Mouse (Mus musculus): ENCODE results near the gene Ctdspl. TPM values are rescaled to one million over a fixed set of nuclear protein-coding genes. Genes with fewer than 3 reads are reported as not detected.

The Ctdspl gene
- polyA plus RNA-seq, 1 experiment from 2014 or later, result 5.6 TPM

- Histone ChIP-seq H3K4me2 (replicated peaks) (no peak overlapping the region), H3K36me3 (no peaks in the 10 kb centered on the region), H3K9ac (replicated peaks) (no peak overlapping the region), H3K27me3 (no peaks in the 10 kb centered on the region), H3K27ac (replicated peaks) (no peak overlapping the region), H3K4me3 (no peak overlapping the region), H3K4me1 (0 out of 2 replicates have a peak, but pooled peaks cover 2% of the 10 kb centered on the region), H3K9me3 (no peaks in the 10 kb centered on the region)
- ATAC-seq (replicated peaks), result no peak
- 80% methylated on average over 4 of the region's 4 CpGs for WGBS
These were observed 138.0 kb downstream of the Ctdspl start for GRCm38 (mm10) chr9:119064296-119064695.

- no peak overlapping the region for H3K4me2 ChIP-seq (replicated peaks)
- no peak overlapping the region for H3K4me3 ChIP-seq
- H3K9ac ChIP-seq (replicated peaks), result no peak overlapping the region
- no peaks in the 10 kb centered on the region for H3K27me3 ChIP-seq
- 1% methylated on average over 6 of the region's 6 CpGs for WGBS
- ATAC-seq (replicated peaks), result peak; percentile 73
- H3K27ac ChIP-seq (replicated peaks), result no peak overlapping the region
- no peaks in the 10 kb centered on the region; the same call in 1 of the 2 replicates for H3K36me3 ChIP-seq
- H3K4me1 ChIP-seq, result 0 out of 2 replicates have a peak, but pooled peaks cover 2% of the 10 kb centered on the region
- no peaks in the 10 kb centered on the region for H3K9me3 ChIP-seq
These were observed 141.3 kb downstream of the Ctdspl start for GRCm38 (mm10) chr9:119067601-119068000.

GRCm38 (mm10) chr9:119068266-119068665, 142.0 kb downstream of the Ctdspl start:
- H3K36me3 ChIP-seq, result no peaks in the 10 kb centered on the region; the same call in 1 of the 2 replicates
- no peaks in the 10 kb centered on the region for H3K27me3 ChIP-seq
- H3K9me3 ChIP-seq, result no peaks in the 10 kb centered on the region
- 88% methylated on average over 11 of the region's 11 CpGs for WGBS
- H3K4me1 ChIP-seq, result no peaks in the 10 kb centered on the region
- ATAC-seq (replicated peaks), result 0 out of 2 replicates have a peak, but pooled peaks have one; percentile 26
- no peak overlapping the region for H3K9ac ChIP-seq (replicated peaks)
- no peak overlapping the region for H3K27ac ChIP-seq (replicated peaks)
- H3K4me3 ChIP-seq, result no peak overlapping the region
- H3K4me2 ChIP-seq (replicated peaks), result no peak overlapping the region

DNA sequence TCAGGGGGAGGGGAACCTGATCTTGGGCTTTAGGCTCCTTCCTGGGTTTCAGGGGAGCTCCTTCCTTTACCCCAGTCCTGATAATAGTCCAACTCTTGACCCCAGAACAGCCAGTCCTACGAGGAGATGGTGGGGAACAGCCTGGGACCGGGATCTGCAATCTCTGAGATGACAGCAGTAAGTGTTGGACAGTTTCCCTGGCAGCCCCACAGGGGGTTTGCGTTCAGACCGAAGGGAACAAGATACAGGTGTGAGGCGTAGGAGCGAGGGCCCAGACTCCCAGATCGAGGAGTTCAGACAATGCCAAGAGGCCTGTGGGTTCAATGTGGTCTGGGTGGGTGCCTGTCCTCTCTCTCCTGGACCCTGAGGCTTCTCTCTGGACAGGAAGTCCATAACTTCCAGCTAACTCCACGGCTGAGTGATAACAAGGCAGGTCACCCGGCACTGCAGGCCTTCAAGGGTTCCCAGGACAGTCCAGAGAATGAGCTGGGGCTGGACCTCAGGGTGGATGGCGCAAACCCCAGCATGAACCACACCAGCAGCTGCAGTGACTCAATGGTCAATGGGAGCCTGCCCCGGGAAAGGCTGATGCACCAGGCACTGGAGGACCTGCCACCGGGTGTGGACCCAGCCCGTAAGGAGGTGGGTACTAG, 144.0 kb downstream of the Ctdspl start:
- Histone ChIP-seq H3K4me1 (no peaks in the 10 kb centered on the region), H3K9me3 (no peaks in the 10 kb centered on the region), H3K9ac (replicated peaks) (no peak overlapping the region), H3K36me3 (no peaks in the 10 kb centered on the region; the same call in 1 of the 2 replicates), H3K27ac (replicated peaks) (no peak overlapping the region), H3K27me3 (no peaks in the 10 kb centered on the region), H3K4me3 (no peak overlapping the region), H3K4me2 (replicated peaks) (no peak overlapping the region)
- no peak for ATAC-seq (replicated peaks)
- WGBS, result 88% methylated on average over 13 of the region's 13 CpGs

GRCm38 (mm10) chr9:119071786-119072185, 145.5 kb downstream of the Ctdspl start:
- Histone ChIP-seq H3K4me2 (replicated peaks) (no peak overlapping the region), H3K36me3 (no peaks in the 10 kb centered on the region; the same call in 1 of the 2 replicates), H3K4me1 (no peaks in the 10 kb centered on the region), H3K9ac (replicated peaks) (no peak overlapping the region), H3K9me3 (no peaks in the 10 kb centered on the region), H3K27me3 (no peaks in the 10 kb centered on the region), H3K4me3 (no peak overlapping the region), H3K27ac (replicated peaks) (no peak overlapping the region)
- 90% methylated on average over 9 of the region's 9 CpGs for WGBS
- no peak for ATAC-seq (replicated peaks)

DNA sequence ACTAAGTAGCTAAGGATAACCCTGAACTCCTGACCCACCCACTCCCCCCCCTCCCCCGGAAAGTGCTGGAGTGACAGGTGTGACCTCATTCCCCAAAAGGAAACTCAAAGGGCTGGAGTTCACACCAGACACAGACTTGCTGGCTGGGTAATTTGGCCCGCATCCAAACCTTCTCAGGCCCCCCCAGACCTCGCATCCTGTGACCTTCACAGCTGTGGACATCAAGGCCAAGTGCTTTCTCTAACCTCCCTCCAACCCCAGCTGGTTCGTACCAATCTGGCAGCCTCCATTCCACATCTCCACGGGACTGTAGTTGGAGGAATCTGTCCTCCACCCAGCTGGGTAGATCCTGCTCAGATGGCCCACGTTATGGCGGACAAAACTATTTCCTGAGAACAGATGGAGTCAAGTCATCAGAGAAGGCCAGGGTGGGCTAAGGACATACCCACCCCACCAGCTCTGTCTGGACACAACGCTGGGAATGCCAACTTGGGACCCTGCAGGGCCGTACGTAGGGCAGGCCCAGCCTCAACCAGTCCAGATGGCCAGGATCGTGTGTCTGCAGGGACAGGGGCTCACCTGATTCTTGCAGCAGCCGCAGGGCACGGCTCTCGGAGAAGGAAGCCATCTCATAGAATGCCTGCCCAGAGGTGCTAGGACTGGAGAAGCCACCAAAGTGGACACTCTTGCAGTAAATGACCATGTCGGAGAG, 147.1 kb downstream of the Ctdspl start:
- no peaks in the 10 kb centered on the region for H3K27me3 ChIP-seq
- WGBS, result 85% methylated on average over 15 of the region's 15 CpGs
- no peak for ATAC-seq (replicated peaks)
- H3K4me1 ChIP-seq, result no peaks in the 10 kb centered on the region
- H3K4me3 ChIP-seq, result no peak overlapping the region
- no peak overlapping the region for H3K27ac ChIP-seq (replicated peaks)
- no peak overlapping the region for H3K9ac ChIP-seq (replicated peaks)
- no peak overlapping the region for H3K4me2 ChIP-seq (replicated peaks)
- H3K36me3 ChIP-seq, result no peaks in the 10 kb centered on the region; the same call in 1 of the 2 replicates
- no peaks in the 10 kb centered on the region for H3K9me3 ChIP-seq

DNA sequence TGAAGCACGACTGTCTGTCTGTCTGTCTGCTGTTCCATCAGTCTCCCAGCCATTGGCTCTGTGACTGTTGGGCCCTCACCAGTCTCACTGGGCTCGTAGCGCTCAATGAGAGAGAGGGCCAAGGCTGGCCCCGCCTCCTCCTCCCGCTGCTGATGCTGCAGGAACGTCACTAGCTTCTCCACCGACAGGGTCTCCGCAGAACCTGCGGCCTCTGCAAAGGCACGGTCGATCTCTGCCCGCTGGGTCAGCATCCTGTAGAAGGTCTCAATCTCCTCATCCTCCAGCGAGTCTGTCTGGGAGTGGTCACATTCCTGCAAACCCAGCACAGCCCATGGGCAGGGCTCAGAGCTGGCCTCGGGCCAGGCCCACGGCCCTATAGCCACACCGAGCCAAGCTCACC, 149.4 kb downstream of the Ctdspl start:
- no peak for ATAC-seq (replicated peaks)
- H3K9ac ChIP-seq (replicated peaks), result no peak overlapping the region

DNA sequence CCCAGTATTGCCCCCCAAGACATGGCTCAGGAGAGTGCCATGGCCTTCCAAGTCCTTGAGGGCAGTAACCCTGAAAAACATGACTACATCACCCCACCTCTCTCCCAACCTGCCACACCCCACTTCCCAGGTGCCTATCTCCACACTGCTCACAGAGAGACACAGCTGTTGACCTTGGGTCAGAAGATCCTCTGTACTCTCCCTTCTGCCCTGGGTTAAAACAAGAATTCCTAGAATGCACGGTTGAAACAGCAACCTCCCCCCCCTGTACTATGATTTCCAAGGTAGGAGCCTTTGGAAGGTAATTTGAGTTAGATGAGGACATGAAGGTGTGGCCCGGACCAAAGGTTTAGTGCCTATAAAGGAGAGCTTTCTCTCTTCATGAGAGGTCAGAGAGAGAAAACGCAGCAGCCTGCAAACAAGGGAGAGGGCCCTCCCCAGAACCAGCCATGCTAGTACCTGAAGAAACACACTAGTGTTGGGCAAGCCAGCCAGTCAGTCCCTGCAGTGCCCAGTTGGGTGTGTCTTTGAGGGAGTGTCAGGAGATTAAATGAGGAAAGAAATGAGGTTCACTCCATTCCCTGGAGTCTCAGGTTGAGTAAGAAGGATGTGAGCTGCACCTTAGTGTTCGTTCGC, 153.9 kb downstream of the Ctdspl start:
- Histone ChIP-seq H3K27me3 (no peaks in the 10 kb centered on the region), H3K27ac (replicated peaks) (no peak overlapping the region), H3K9ac (replicated peaks) (no peak overlapping the region), H3K4me3 (no peak overlapping the region), H3K4me1 (peaks cover 10% of the 10 kb centered on the region), H3K9me3 (no peaks in the 10 kb centered on the region), H3K4me2 (replicated peaks) (no peak overlapping the region), H3K36me3 (no peaks in the 10 kb centered on the region)
- 83% methylated on average over 5 of the region's 5 CpGs for WGBS
- ATAC-seq (replicated peaks), result no peak

More for the DNA sequence above, 149.4 kb downstream of the Ctdspl start:
- 74% methylated on average over 16 of the region's 16 CpGs for WGBS
- H3K4me1 ChIP-seq, result no peaks in the 10 kb centered on the region
- H3K36me3 ChIP-seq, result no peaks in the 10 kb centered on the region; the same call in 1 of the 2 replicates
- no peaks in the 10 kb centered on the region for H3K9me3 ChIP-seq
- no peak overlapping the region for H3K4me3 ChIP-seq
- H3K4me2 ChIP-seq (replicated peaks), result no peak overlapping the region
- H3K27me3 ChIP-seq, result no peaks in the 10 kb centered on the region
- no peak overlapping the region for H3K27ac ChIP-seq (replicated peaks)

DNA sequence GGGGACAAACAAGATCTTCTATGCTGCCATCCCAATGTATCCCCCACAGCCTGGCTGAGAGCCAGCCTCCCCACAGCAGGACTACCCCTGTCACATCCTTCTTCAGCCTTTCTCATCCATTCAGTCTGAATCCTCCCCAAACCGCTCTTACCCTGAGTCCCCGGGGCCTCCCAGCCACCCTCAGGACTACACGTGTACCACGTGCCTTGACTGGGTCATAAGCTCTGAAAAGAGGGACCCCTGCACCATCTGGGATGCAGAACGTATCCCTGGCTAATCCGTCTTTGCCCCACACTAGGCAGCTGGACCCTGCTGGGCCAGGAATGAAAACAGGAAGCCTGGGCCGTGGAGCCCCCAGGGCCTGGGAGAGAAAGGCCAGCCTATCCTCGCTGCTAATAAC, 155.8 kb downstream of the Ctdspl start:
- Histone ChIP-seq H3K27me3 (no peaks in the 10 kb centered on the region), H3K9ac (replicated peaks) (no peak overlapping the region), H3K9me3 (no peaks in the 10 kb centered on the region), H3K4me2 (replicated peaks) (no peak overlapping the region), H3K4me1 (peaks cover 13% of the 10 kb centered on the region), H3K27ac (replicated peaks) (peak overlapping the region; percentile 49), H3K36me3 (no peaks in the 10 kb centered on the region), H3K4me3 (no peak overlapping the region)
- WGBS, result 8% methylated on average over 8 of the region's 8 CpGs
- ATAC-seq (replicated peaks), result peak; percentile 74

- Histone ChIP-seq H3K27me3 (no peaks in the 10 kb centered on the region), H3K9me3 (no peaks in the 10 kb centered on the region), H3K4me2 (replicated peaks) (no peak overlapping the region), H3K27ac (replicated peaks) (peak overlapping the region; percentile 49; the same call in 1 of the 2 replicates), H3K4me3 (no peak overlapping the region), H3K4me1 (peaks cover 13% of the 10 kb centered on the region), H3K36me3 (no peaks in the 10 kb centered on the region), H3K9ac (replicated peaks) (no peak overlapping the region)
- WGBS, result 71% methylated on average over 7 of the region's 7 CpGs
- ATAC-seq (replicated peaks), result no peak
These were observed 156.6 kb downstream of the Ctdspl start for GRCm38 (mm10) chr9:119082656-119083430.

- Histone ChIP-seq H3K27me3 (no peaks in the 10 kb centered on the region), H3K27ac (replicated peaks) (no peak overlapping the region), H3K9me3 (no peaks in the 10 kb centered on the region), H3K4me2 (replicated peaks) (no peak overlapping the region), H3K4me1 (peaks cover 23% of the 10 kb centered on the region), H3K4me3 (no peak overlapping the region), H3K9ac (replicated peaks) (no peak overlapping the region), H3K36me3 (no peaks in the 10 kb centered on the region)
- 87% methylated on average over 10 of the region's 10 CpGs for WGBS
- ATAC-seq (replicated peaks), result no peak
These were observed 157.7 kb downstream of the Ctdspl start for GRCm38 (mm10) chr9:119083966-119084365.
